In the genomic region with DNA sequence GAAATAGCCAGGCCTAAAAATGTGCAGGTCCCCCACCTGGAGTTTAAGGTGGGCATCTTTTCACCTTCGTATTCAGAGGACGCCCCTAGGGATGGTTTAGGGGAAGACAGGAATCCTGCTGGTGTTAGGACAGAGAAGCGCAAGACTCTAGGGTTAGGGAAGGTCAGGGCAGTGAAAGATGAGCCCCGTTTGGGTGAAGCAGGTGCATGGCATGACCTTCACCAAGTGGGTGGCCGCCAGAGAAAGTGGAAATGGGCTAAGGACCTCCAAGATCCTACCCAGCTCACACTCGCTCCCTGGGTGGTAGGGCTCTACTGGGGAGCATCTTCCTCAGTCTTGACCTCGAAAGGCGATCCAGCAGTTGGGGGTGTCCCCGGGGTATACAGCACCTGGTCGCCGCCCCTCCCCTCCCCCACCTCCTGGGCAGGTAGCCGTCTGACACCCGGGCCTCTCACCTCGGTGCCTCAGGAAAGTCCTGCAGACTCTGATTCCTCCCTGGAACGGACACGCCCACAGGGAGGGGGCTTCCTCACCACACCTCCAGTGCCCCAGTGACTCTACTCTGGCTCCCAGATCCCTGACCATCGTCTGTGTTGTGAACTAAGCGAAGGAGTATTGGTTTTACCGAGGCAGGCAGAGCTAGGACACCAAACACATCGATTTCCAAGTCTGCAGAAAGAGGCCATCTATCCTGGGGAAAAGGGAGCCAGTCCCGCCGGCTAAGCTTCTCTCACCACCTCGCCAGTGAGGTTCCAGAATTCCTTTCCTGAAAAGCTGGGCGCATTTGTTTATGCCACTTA, we compare ENCODE assay signal across 9 mouse cellular contexts. TPM values are rescaled to one million over a fixed set of nuclear protein-coding genes. Genes with fewer than 3 reads are reported as not detected.
A peak's percentile ranks its signal among the peaks of the same experiment; 100 is the strongest.
DNase-seq lines count a peak whose midpoint lies in the region; ATAC-seq and TF ChIP-seq lines count a peak whose summit lies in the region.
"Had no signal": no experiment of that assay in that cellular context is flagged by ENCODE, and none has a peak within 500 bp of the region (broad histone marks: within the 10 kb centered on the region; RNA-seq: fewer than 3 reads in every experiment).

No protein-coding gene starts in this region.

- H3K4me3 ChIP-seq in heart, embryonic 10.5 days: peak overlapping the region; percentile 56
- peak overlapping the region; percentile 15; the same call in 1 of the 2 replicates for H3K4me3 ChIP-seq in ES-Bruce4 (ENCODE audit: low read depth, low read length)
- no peak overlapping the region for H3K4me3 ChIP-seq in forebrain, postnatal 0 days (ENCODE audit: low read depth, low read length)
- peak overlapping the region; percentile 15; the same call in 1 of the 2 replicates for H3K4me3 ChIP-seq in liver, embryonic 16.5 days (ENCODE audit: low read depth, low read length)

- no peak for ATAC-seq in forebrain, postnatal 0 days
- ATAC-seq in liver, embryonic 16.5 days (ENCODE audit: low read depth): no peak

- no peaks in the 10 kb centered on the region for H3K9me3 ChIP-seq in heart, embryonic 10.5 days
- H3K9me3 ChIP-seq in ES-Bruce4 (replicated peaks; ENCODE audit: control insufficient read depth, insufficient read depth, low read length, poor library complexity, severe bottlenecking): no peaks in the 10 kb centered on the region
- H3K9me3 ChIP-seq in forebrain, postnatal 0 days (ENCODE audit: low read length): no peaks in the 10 kb centered on the region
- H3K9me3 ChIP-seq in liver, embryonic 16.5 days (replicated peaks; ENCODE audit: control insufficient read depth, low read length): no peaks in the 10 kb centered on the region

- intact Hi-C loops in heart, postnatal 10 days (cut with DNase I): no loop called here

- H3K9ac ChIP-seq in ES-Bruce4 (ENCODE audit: low read depth, poor library complexity, severe bottlenecking): no peak overlapping the region
- H3K9ac ChIP-seq in forebrain, postnatal 0 days: no peak overlapping the region
- H3K9ac ChIP-seq in liver, embryonic 16.5 days (ENCODE audit: low read depth, low read length): no peak overlapping the region

- peaks cover 33% of the 10 kb centered on the region for H3K4me1 ChIP-seq in heart, embryonic 10.5 days
- H3K4me1 ChIP-seq in ES-Bruce4 (ENCODE audit: control insufficient read depth, insufficient read depth, low read length): peaks cover 6% of the 10 kb centered on the region
- H3K4me1 ChIP-seq in forebrain, postnatal 0 days (ENCODE audit: insufficient read depth): 0 out of 2 replicates have a peak, but pooled peaks cover 4% of the 10 kb centered on the region
- H3K4me1 ChIP-seq in liver, embryonic 16.5 days (ENCODE audit: control insufficient read depth, low read depth, low read length): peaks cover 7% of the 10 kb centered on the region; the same call in 1 of the 2 replicates

- peaks cover 49% of the 10 kb centered on the region for H3K27me3 ChIP-seq in heart, embryonic 10.5 days (ENCODE audit: insufficient read depth, poor library complexity, severe bottlenecking)
- no peaks in the 10 kb centered on the region; the same call in 1 of the 2 replicates for H3K27me3 ChIP-seq in ES-Bruce4 (ENCODE audit: control insufficient read depth, insufficient read depth, low read length, poor library complexity, severe bottlenecking)
- H3K27me3 ChIP-seq in forebrain, postnatal 0 days (ENCODE audit: insufficient read depth, low read length): no peaks in the 10 kb centered on the region
- H3K27me3 ChIP-seq in liver, embryonic 16.5 days (ENCODE audit: control insufficient read depth, insufficient read depth, low read depth, low read length): peaks cover 11% of the 10 kb centered on the region

- no peak for TF ChIP-seq POLR2A in ES-Bruce4 (IDR thresholded peaks at IDR 0.05; ENCODE audit: insufficient read depth, low read length)

- TF ChIP-seq CTCF in ES-Bruce4 (IDR thresholded peaks at IDR 0.05; ENCODE audit: low read depth, low read length): no peak
- TF ChIP-seq CTCF in forebrain, postnatal 0 days (IDR thresholded peaks at IDR 0.05; ENCODE audit: low read depth): 0 out of 2 replicates have a peak, but pooled peaks have one; percentile 13

- peak; percentile 68; the same call in 1 of the 2 replicates for TF ChIP-seq EP300 in ES-Bruce4 (IDR thresholded peaks at IDR 0.05; ENCODE audit: insufficient read depth, low read depth, low read length)

- WGBS in heart, embryonic 10.5 days: 2% methylated on average over 24 of the region's 24 CpGs
- WGBS in forebrain, postnatal 0 days: 18% methylated on average over 24 of the region's 24 CpGs
- 6% methylated on average over 24 of the region's 24 CpGs for WGBS in liver, embryonic 16.5 days (ENCODE audit: insufficient replicate concordance)

- no peak for DNase-seq in heart, embryonic 10.5 days (ENCODE audit: low spot score)
- no peak for DNase-seq in heart, postnatal 10 days
- DNase-seq in forebrain, postnatal 0 days: no peak
- DNase-seq in urinary bladder, postnatal 25 days (ENCODE audit: low spot score): no peak
- DNase-seq in layer of hippocampus, adult 18-20 months (ENCODE audit: low spot score in 2 of 2): no peak
- DNase-seq in thymus, postnatal 0 days (ENCODE audit: low spot score): no peak
- DNase-seq: cerebellum, adult 9-10 months had no signal

- H3K36me3 ChIP-seq in heart, embryonic 10.5 days: no peaks in the 10 kb centered on the region
- no peaks in the 10 kb centered on the region for H3K36me3 ChIP-seq in ES-Bruce4 (ENCODE audit: control insufficient read depth, insufficient read depth, low read length, poor library complexity, severe bottlenecking)
- no peaks in the 10 kb centered on the region for H3K36me3 ChIP-seq in forebrain, postnatal 0 days (ENCODE audit: insufficient read depth)
- H3K36me3 ChIP-seq in liver, embryonic 16.5 days (ENCODE audit: control insufficient read depth, insufficient read depth): no peaks in the 10 kb centered on the region

- peak overlapping the region; percentile 47 for H3K27ac ChIP-seq in heart, embryonic 10.5 days
- peak overlapping the region; percentile 69 for H3K27ac ChIP-seq in ES-Bruce4 (ENCODE audit: insufficient read depth, low read length)
- no peak overlapping the region for H3K27ac ChIP-seq in forebrain, postnatal 0 days (ENCODE audit: low read depth, low read length)
- H3K27ac ChIP-seq in liver, embryonic 16.5 days (ENCODE audit: low read length): no peak overlapping the region

- 0 out of 2 replicates have a peak overlapping the region, but pooled peaks have one; percentile 17 for H3K4me2 ChIP-seq in forebrain, postnatal 0 days (ENCODE audit: low read depth)
- peak overlapping the region; percentile 37 for H3K4me2 ChIP-seq in liver, embryonic 16.5 days (ENCODE audit: low read depth, low read length)

RNA-seq across cellular contexts. Expression of a gene that starts 10.6 kb away (rescaled TPM):
- polyA plus RNA-seq in heart, embryonic 10.5 days (2016; fragmentation: Nextera tagmentation; extraction: Ambion mirVana): 2.2 and 5.1 TPM in 2 replicates
- total RNA-seq in heart, postnatal 10 days (2021): 1 to 10 TPM; 5.4 to 6.0 TPM
- polyA plus RNA-seq in ES-Bruce4 (2011; ENCODE audit: insufficient read depth, insufficient read length, low read depth, missing spikeins): 11.4 and 14.5 TPM in 2 replicates
- 28.7 and 35.6 TPM in 2 replicates for total RNA-seq in forebrain, postnatal 0 days (2014; rRNA removed)
- 4.5 and 5.0 TPM in 2 replicates for polyA plus RNA-seq in forebrain, postnatal 0 days (2015; fragmentation: Nextera tagmentation; extraction: Ambion mirVana)
- polyA plus RNA-seq in liver, embryonic 16.5 days (2015; fragmentation: Nextera tagmentation; extraction: Ambion mirVana): 0.11 and 0.17 TPM in 2 replicates
- 10 to 100 TPM; 30.6 to 33.8 TPM for total RNA-seq in layer of hippocampus, adult 18-20 months (2021)
- 3.6 TPM in 2 replicates for polyA plus RNA-seq in thymus, postnatal 0 days (2015; fragmentation: Nextera tagmentation; extraction: Ambion mirVana)

Comparison
In these comparisons a context has a peak if more than half of its experiments do, and no peak if none do; other contexts are left out.
1. H3K27ac ChIP-seq: peak in heart, embryonic 10.5 days (single experiment) and ES-Bruce4 (single experiment); none in forebrain, postnatal 0 days (single experiment) and liver, embryonic 16.5 days (single experiment).